Mouse (Mus musculus): Measurements from ENCODE around the gene Xab2.

Gene Xab2

GRCm38 (mm10) chr8:3621199-3621970 is at the start of gene Xab2, which contains the start of gene Pet100:
TSS of gene Xab2 (minus strand) at chr8:3621316.
TSS of gene Pet100 (plus strand) at chr8:3621548.
- peak; percentile 99 for DNase-seq (ENCODE audit: inconsistent age in 2 of 2, low spot score in 1 of 2)

GRCm38 (mm10) chr8:3670388-3670787 is 49.3 kb upstream of the Xab2 start:
- no peak for DNase-seq (ENCODE audit: inconsistent age in 2 of 2, low spot score in 1 of 2)

GRCm38 (mm10) chr8:3665507-3665906 is 44.4 kb upstream of the Xab2 start, which contains the start of gene Mcemp1:
TSS of gene Mcemp1 (plus strand) at chr8:3665754.
- no peak for DNase-seq (ENCODE audit: inconsistent age in 2 of 2, low spot score in 1 of 2)

- DNase-seq (ENCODE audit: inconsistent age in 2 of 2, low spot score in 1 of 2) = no peak
Measured at GRCm38 (mm10) chr8:3664405-3664804, 43.3 kb upstream of the Xab2 start.

GRCm38 (mm10) chr8:3660889-3661288 is 39.8 kb upstream of the Xab2 start:
- no peak for DNase-seq (ENCODE audit: inconsistent age in 2 of 2, low spot score in 1 of 2)

GRCm38 (mm10) chr8:3656725-3657381 is 35.7 kb upstream of the Xab2 start:
- DNase-seq (ENCODE audit: inconsistent age in 2 of 2, low spot score in 1 of 2) = no peak

GRCm38 (mm10) chr8:3655526-3655925 is 34.4 kb upstream of the Xab2 start, which contains the start of gene Retn:
TSS of gene Retn (plus strand) at chr8:3655770.
- DNase-seq (ENCODE audit: inconsistent age in 2 of 2, low spot score in 1 of 2) = peak in 1 of 2 experiments; percentile 55

GRCm38 (mm10) chr8:3654726-3655508 is 33.8 kb upstream of the Xab2 start:
- no peak for DNase-seq (ENCODE audit: inconsistent age in 2 of 2, low spot score in 1 of 2)

GRCm38 (mm10) chr8:3652845-3653244 is 31.7 kb upstream of the Xab2 start:
- no peak for DNase-seq (ENCODE audit: inconsistent age in 2 of 2, low spot score in 1 of 2)

GRCm38 (mm10) chr8:3648990-3649389 is 27.9 kb upstream of the Xab2 start:
- DNase-seq (ENCODE audit: inconsistent age in 2 of 2, low spot score in 1 of 2) = no peak

- no peak for DNase-seq (ENCODE audit: inconsistent age in 2 of 2, low spot score in 1 of 2)
Measured at GRCm38 (mm10) chr8:3648268-3648667, 27.2 kb upstream of the Xab2 start.

GRCm38 (mm10) chr8:3647561-3647960 is 26.4 kb upstream of the Xab2 start:
- DNase-seq (ENCODE audit: inconsistent age in 2 of 2, low spot score in 1 of 2) = no peak

- peak in 1 of 2 experiments; percentile 62 for DNase-seq (ENCODE audit: inconsistent age in 2 of 2, low spot score in 1 of 2)
Measured at GRCm38 (mm10) chr8:3646824-3647531, 25.9 kb upstream of the Xab2 start.

GRCm38 (mm10) chr8:3645804-3646203 is 24.7 kb upstream of the Xab2 start:
- DNase-seq (ENCODE audit: inconsistent age in 2 of 2, low spot score in 1 of 2) = peak; percentile 50 to 83

GRCm38 (mm10) chr8:3631478-3631875 is 10.4 kb upstream of the Xab2 start:
- DNase-seq (ENCODE audit: inconsistent age in 2 of 2, low spot score in 1 of 2) = no peak

- peak; percentile 80 to 91 for DNase-seq (ENCODE audit: inconsistent age in 2 of 2, low spot score in 1 of 2)
Measured at GRCm38 (mm10) chr8:3630647-3631477, 9.7 kb upstream of the Xab2 start, which contains the start of gene Stxbp2. TSS of gene Stxbp2 (plus strand) at chr8:3630955.

GRCm38 (mm10) chr8:3628014-3628413 is 6.9 kb upstream of the Xab2 start:
- DNase-seq (ENCODE audit: inconsistent age in 2 of 2, low spot score in 1 of 2) = no peak

- DNase-seq (ENCODE audit: inconsistent age in 2 of 2, low spot score in 1 of 2) = no peak
Measured at GRCm38 (mm10) chr8:3626971-3627370, 5.9 kb upstream of the Xab2 start.

- DNase-seq (ENCODE audit: inconsistent age in 2 of 2, low spot score in 1 of 2) = no peak
Measured at GRCm38 (mm10) chr8:3625445-3625844, 4.3 kb upstream of the Xab2 start, which contains the start of gene Pcp2. TSS of gene Pcp2 (minus strand) at chr8:3625545.

- no peak for DNase-seq (ENCODE audit: inconsistent age in 2 of 2, low spot score in 1 of 2)
Measured at GRCm38 (mm10) chr8:3622119-3622518, 1.0 kb upstream of the Xab2 start.
